Mouse (Mus musculus): ENCODE measurements around the gene Plcd1.

DNA sequence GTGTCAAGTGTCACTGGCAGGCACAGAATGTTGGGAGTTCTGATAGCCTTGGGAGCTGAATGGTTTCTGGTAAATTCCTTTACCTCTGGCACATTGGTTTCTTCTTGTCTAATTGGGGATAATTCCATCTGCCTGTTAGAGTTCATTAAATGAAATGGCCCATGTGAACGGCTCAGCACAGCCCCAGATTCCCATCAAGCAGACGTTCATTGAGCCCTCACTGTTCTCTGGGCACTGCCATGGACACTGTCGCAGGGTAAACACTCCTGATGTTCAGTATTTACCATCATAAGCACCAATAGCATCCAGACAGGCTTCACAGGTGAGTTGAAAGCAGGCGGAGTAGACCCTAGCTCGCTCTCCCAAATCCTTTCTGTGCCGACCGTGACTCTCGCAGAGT is 59.2 kb downstream of the Plcd1 start:
- TF ChIP-seq CTCF (IDR thresholded peaks at IDR 0.05; ENCODE audit: low read depth): no peak
- TF ChIP-seq EP300 (optimal IDR thresholded peaks at IDR 0.05): no peak

All from stomach, postnatal 0 days (tissue).